ENCODE assay signal across 13 mouse cellular contexts in the genomic region with DNA sequence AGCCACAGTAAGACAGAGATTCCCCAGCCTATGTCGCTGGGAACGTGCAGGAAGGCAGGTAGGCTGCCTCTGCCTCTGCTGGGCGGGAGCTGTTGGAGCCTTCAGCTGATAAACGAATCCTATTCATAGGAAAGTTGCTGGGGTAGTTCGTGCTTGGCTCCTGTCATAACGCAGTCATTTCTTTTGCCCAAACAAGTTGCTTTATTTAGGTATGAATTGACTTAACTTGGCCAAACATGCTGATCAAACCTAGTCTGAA. TPM values are rescaled to one million over a fixed set of nuclear protein-coding genes. Genes with fewer than 3 reads are reported as not detected.
DNase-seq lines count a peak whose midpoint lies in the region; ATAC-seq and TF ChIP-seq lines count a peak whose summit lies in the region.
"Had no signal": no experiment of that assay in that cellular context is flagged by ENCODE, and none has a peak within 500 bp of the region (broad histone marks: within the 10 kb centered on the region; RNA-seq: fewer than 3 reads in every experiment).

No protein-coding gene starts in this region.

- 0 out of 2 replicates have a peak, but pooled peaks have one; percentile 32 for ATAC-seq in heart, embryonic 16.5 days (replicated peaks; ENCODE audit: extremely low read depth, insufficient read depth, low FRiP score)
- ATAC-seq in lung, embryonic 14.5 days (ENCODE audit: insufficient read depth): no peak
- ATAC-seq in embryonic facial prominence, embryonic 13.5 days (ENCODE audit: insufficient number of reproducible peaks, insufficient read depth, low FRiP score, low TSS enrichment, low read depth): no peak
- ATAC-seq in intestine, embryonic 15.5 days: peak; percentile 71

- peak overlapping the region; percentile 57 for H3K9ac ChIP-seq in heart, embryonic 16.5 days (ENCODE audit: low read length)
- H3K9ac ChIP-seq in lung, embryonic 14.5 days: no peak overlapping the region
- H3K9ac ChIP-seq in embryonic facial prominence, embryonic 13.5 days: peak overlapping the region; percentile 37; the same call in 1 of the 2 replicates
- no peak overlapping the region for H3K9ac ChIP-seq in intestine, embryonic 15.5 days

- H3K4me1 ChIP-seq in heart, embryonic 16.5 days (ENCODE audit: control insufficient read depth, insufficient read depth, low read length): peaks cover 16% of the 10 kb centered on the region
- peaks cover 5% of the 10 kb centered on the region; the same call in 1 of the 2 replicates for H3K4me1 ChIP-seq in lung, embryonic 14.5 days (ENCODE audit: insufficient read depth)
- peaks cover 7% of the 10 kb centered on the region for H3K4me1 ChIP-seq in embryonic facial prominence, embryonic 13.5 days
- H3K4me1 ChIP-seq in intestine, embryonic 15.5 days (replicated peaks): 0 out of 2 replicates have a peak, but pooled peaks cover 5% of the 10 kb centered on the region

- H3K4me2 ChIP-seq in heart, embryonic 16.5 days (ENCODE audit: low read depth, low read length): peak overlapping the region; percentile 74
- H3K4me2 ChIP-seq in lung, embryonic 14.5 days: peak overlapping the region; percentile 54; the same call in 1 of the 2 replicates
- peak overlapping the region; percentile 51 for H3K4me2 ChIP-seq in embryonic facial prominence, embryonic 13.5 days
- H3K4me2 ChIP-seq in intestine, embryonic 15.5 days (replicated peaks): peak overlapping the region; percentile 61

- H3K27ac ChIP-seq in heart, embryonic 16.5 days (ENCODE audit: low read length): peak overlapping the region; percentile 31; the same call in 1 of the 2 replicates
- H3K27ac ChIP-seq in lung, embryonic 14.5 days (ENCODE audit: low read depth): no peak overlapping the region
- H3K27ac ChIP-seq in embryonic facial prominence, embryonic 13.5 days: no peak overlapping the region
- H3K27ac ChIP-seq in intestine, embryonic 15.5 days: no peak overlapping the region
- H3K27ac ChIP-seq: gastrocnemius, adult 2 months; hindbrain, embryonic 10.5 days had no signal

- no peak for DNase-seq in heart, adult 11 months
- no peak for DNase-seq in lung, embryonic 14.5 days
- DNase-seq in lung, postnatal 4 days: no peak
- DNase-seq in gastrocnemius, postnatal 4 days (ENCODE audit: low spot score in 2 of 2): no peak
- no peak for DNase-seq in left cerebral cortex, adult 8-10 months (ENCODE audit: low spot score in 2 of 2)
- DNase-seq: cerebellum, adult 8-10 months; gastrocnemius, adult 2 months; kidney, postnatal 25 days had no signal

- no peaks in the 10 kb centered on the region for H3K9me3 ChIP-seq in heart, embryonic 16.5 days (replicated peaks; ENCODE audit: control insufficient read depth, low read length)
- H3K9me3 ChIP-seq in lung, embryonic 14.5 days (ENCODE audit: low read depth, low read length): no peaks in the 10 kb centered on the region
- H3K9me3 ChIP-seq in embryonic facial prominence, embryonic 13.5 days: 0 out of 2 replicates have a peak, but pooled peaks cover 3% of the 10 kb centered on the region
- no peaks in the 10 kb centered on the region for H3K9me3 ChIP-seq in intestine, embryonic 15.5 days
- H3K9me3 ChIP-seq: hindbrain, embryonic 10.5 days had no signal

- peak overlapping the region; percentile 47 for H3K4me3 ChIP-seq in heart, embryonic 16.5 days (ENCODE audit: low read length)
- H3K4me3 ChIP-seq in lung, embryonic 14.5 days (ENCODE audit: low read depth, low read length): 0 out of 2 replicates have a peak overlapping the region, but pooled peaks have one; percentile 10
- H3K4me3 ChIP-seq in embryonic facial prominence, embryonic 13.5 days: 0 out of 2 replicates have a peak overlapping the region, but pooled peaks have one; percentile 16
- H3K4me3 ChIP-seq in intestine, embryonic 15.5 days (replicated peaks): peak overlapping the region; percentile 25; the same call in 1 of the 2 replicates
- H3K4me3 ChIP-seq: gastrocnemius, adult 2 months; myocyte had no signal

- no peaks in the 10 kb centered on the region for H3K36me3 ChIP-seq in heart, embryonic 16.5 days (ENCODE audit: control insufficient read depth, insufficient read depth)
- no peaks in the 10 kb centered on the region for H3K36me3 ChIP-seq in lung, embryonic 14.5 days (ENCODE audit: insufficient read depth)
- H3K36me3 ChIP-seq in embryonic facial prominence, embryonic 13.5 days: no peaks in the 10 kb centered on the region
- no peaks in the 10 kb centered on the region for H3K36me3 ChIP-seq in intestine, embryonic 15.5 days
- H3K36me3 ChIP-seq: hindbrain, embryonic 10.5 days had no signal

- no peak for TF ChIP-seq CTCF in lung, embryonic 14.5 days (IDR thresholded peaks at IDR 0.05; ENCODE audit: low read depth)

- WGBS in heart, embryonic 16.5 days: 15% methylated on average over 6 of the region's 6 CpGs
- WGBS in lung, embryonic 14.5 days: 17% methylated on average over 6 of the region's 6 CpGs
- 20% methylated on average over 6 of the region's 6 CpGs for WGBS in embryonic facial prominence, embryonic 13.5 days
- WGBS in intestine, embryonic 15.5 days: 19% methylated on average over 6 of the region's 6 CpGs

- no peaks in the 10 kb centered on the region for H3K27me3 ChIP-seq in heart, embryonic 16.5 days (ENCODE audit: control insufficient read depth, insufficient read depth, low read length)
- H3K27me3 ChIP-seq in lung, embryonic 14.5 days (ENCODE audit: insufficient read depth, low read length): 0 out of 2 replicates have a peak, but pooled peaks cover 3% of the 10 kb centered on the region
- H3K27me3 ChIP-seq in embryonic facial prominence, embryonic 13.5 days: peaks cover 8% of the 10 kb centered on the region; the same call in 1 of the 2 replicates
- no peaks in the 10 kb centered on the region for H3K27me3 ChIP-seq in intestine, embryonic 15.5 days (replicated peaks)

RNA-seq across cellular contexts. Expression of a gene that starts 21.2 kb away (rescaled TPM):
- polyA plus RNA-seq in heart, embryonic 16.5 days (2015; fragmentation: Nextera tagmentation; extraction: Ambion mirVana): 91.8 and 98.2 TPM in 2 replicates
- polyA plus RNA-seq in lung, embryonic 14.5 days (2014; fragmentation: Nextera tagmentation; extraction: Ambion mirVana): 131 and 133 TPM in 2 replicates
- 136 and 149 TPM in 2 replicates for polyA plus RNA-seq in embryonic facial prominence, embryonic 13.5 days (2015; fragmentation: Nextera tagmentation; extraction: Ambion mirVana)
- 99.3 and 104 TPM in 2 replicates for polyA plus RNA-seq in intestine, embryonic 15.5 days (2015; fragmentation: Nextera tagmentation; extraction: Ambion mirVana)
- total RNA-seq in gastrocnemius, postnatal 4 days (2021): 10 to 100 TPM; 78.6 to 87.9 TPM
- total RNA-seq in left cerebral cortex, adult 8-10 months (2022): 100 to 1,000 TPM; 160 to 172 (median 167) TPM

RNA-seq across cellular contexts. Expression of a gene that starts 42.5 kb away (rescaled TPM):
- 17.8 and 19.5 TPM in 2 replicates for polyA plus RNA-seq in heart, embryonic 16.5 days (2015; fragmentation: Nextera tagmentation; extraction: Ambion mirVana)
- 14.4 and 16.2 TPM in 2 replicates for polyA plus RNA-seq in lung, embryonic 14.5 days (2014; fragmentation: Nextera tagmentation; extraction: Ambion mirVana)
- polyA plus RNA-seq in embryonic facial prominence, embryonic 13.5 days (2015; fragmentation: Nextera tagmentation; extraction: Ambion mirVana): 15.0 and 16.3 TPM in 2 replicates
- 14.0 and 14.4 TPM in 2 replicates for polyA plus RNA-seq in intestine, embryonic 15.5 days (2015; fragmentation: Nextera tagmentation; extraction: Ambion mirVana)
- 10 to 100 TPM; 53.0 to 53.5 TPM for total RNA-seq in gastrocnemius, postnatal 4 days (2021)
- total RNA-seq in left cerebral cortex, adult 8-10 months (2022): 10 to 100 TPM; 58.3 to 63.5 (median 62.1) TPM

Comparison
In these comparisons a context has a peak if more than half of its experiments do, and no peak if none do; other contexts are left out.
1. ATAC-seq: peak in heart, embryonic 16.5 days (single experiment) and intestine, embryonic 15.5 days (single experiment); none in lung, embryonic 14.5 days (single experiment) and embryonic facial prominence, embryonic 13.5 days (single experiment).
2. H3K9ac ChIP-seq: peak in heart, embryonic 16.5 days (single experiment) and embryonic facial prominence, embryonic 13.5 days (single experiment); none in lung, embryonic 14.5 days (single experiment) and intestine, embryonic 15.5 days (single experiment).
3. Peak in every context shown above with its lines, with median percentiles within 50 percentile points of each other: H3K4me2 ChIP-seq and H3K4me3 ChIP-seq.